Mouse (Mus musculus): ENCODE results near the gene Clint1. TPM values are rescaled to one million over a fixed set of nuclear protein-coding genes. Genes with fewer than 3 reads are reported as not detected.

The Clint1 gene
- total and polyA plus RNA-seq, 2 experiments from 2014 or later, result 27.6 to 34.5 TPM

- DNase-seq (ENCODE audit: low spot score) (no peak), ATAC-seq (ENCODE audit: low FRiP score) (no peak)
- no peaks in the 10 kb centered on the region for H3K27me3 ChIP-seq (ENCODE audit: insufficient read depth, low read length)
- H3K4me3 ChIP-seq (ENCODE audit: low read depth, low read length), result no peak overlapping the region
- TF ChIP-seq CTCF (IDR thresholded peaks at IDR 0.05), result no peak
- H3K4me2 ChIP-seq (ENCODE audit: low read depth, low read length, poor library complexity, severe bottlenecking), result no peak overlapping the region
- H3K36me3 ChIP-seq (ENCODE audit: insufficient read depth, low read length), result peaks cover 44% of the 10 kb centered on the region
- H3K9me3 ChIP-seq (ENCODE audit: low read length), result no peaks in the 10 kb centered on the region
- no peak overlapping the region for H3K9ac ChIP-seq (replicated peaks; ENCODE audit: low read length, poor library complexity, severe bottlenecking)
- 88% methylated on average over 9 of the region's 9 CpGs for WGBS
- no peaks in the 10 kb centered on the region for H3K4me1 ChIP-seq (ENCODE audit: insufficient read depth, low read length)
- H3K27ac ChIP-seq (ENCODE audit: low read depth, low read length), result no peak overlapping the region
Measured at GRCm38 (mm10) chr11:45888471-45889030, 36.7 kb downstream of the Clint1 start.

- no peak for ATAC-seq (ENCODE audit: low FRiP score)
- Histone ChIP-seq H3K4me3 (ENCODE audit: low read depth, low read length) (no peak overlapping the region), H3K36me3 (ENCODE audit: insufficient read depth, low read length) (peaks cover 57% of the 10 kb centered on the region)
Measured at GRCm38 (mm10) chr11:45889981-45890380, 38.1 kb downstream of the Clint1 start.

GRCm38 (mm10) chr11:45890423-45890822, 38.6 kb downstream of the Clint1 start:
- ATAC-seq (ENCODE audit: low FRiP score) (no peak), DNase-seq (ENCODE audit: low spot score) (no peak)
- TF ChIP-seq CTCF (IDR thresholded peaks at IDR 0.05), result no peak
- no peak overlapping the region for H3K4me3 ChIP-seq (ENCODE audit: low read depth, low read length)
- H3K9ac ChIP-seq (replicated peaks; ENCODE audit: low read length, poor library complexity, severe bottlenecking), result no peak overlapping the region
- no peaks in the 10 kb centered on the region for H3K4me1 ChIP-seq (ENCODE audit: insufficient read depth, low read length)
- no peak overlapping the region for H3K4me2 ChIP-seq (ENCODE audit: low read depth, low read length, poor library complexity, severe bottlenecking)
- no peak overlapping the region for H3K27ac ChIP-seq (ENCODE audit: low read depth, low read length)
- no peaks in the 10 kb centered on the region for H3K27me3 ChIP-seq (ENCODE audit: insufficient read depth, low read length)
- 94% methylated on average over 20 of the region's 20 CpGs for WGBS
- peaks cover 60% of the 10 kb centered on the region for H3K36me3 ChIP-seq (ENCODE audit: insufficient read depth, low read length)
- H3K9me3 ChIP-seq (ENCODE audit: low read length), result no peaks in the 10 kb centered on the region

More at GRCm38 (mm10) chr11:45889981-45890380, 38.1 kb downstream of the Clint1 start:
- Histone ChIP-seq H3K27me3 (ENCODE audit: insufficient read depth, low read length) (no peaks in the 10 kb centered on the region), H3K4me2 (ENCODE audit: low read depth, low read length, poor library complexity, severe bottlenecking) (no peak overlapping the region), H3K9me3 (ENCODE audit: low read length) (no peaks in the 10 kb centered on the region), H3K27ac (ENCODE audit: low read depth, low read length) (no peak overlapping the region), H3K4me1 (ENCODE audit: insufficient read depth, low read length) (no peaks in the 10 kb centered on the region), H3K9ac (replicated peaks; ENCODE audit: low read length, poor library complexity, severe bottlenecking) (no peak overlapping the region)
- no peak for DNase-seq (ENCODE audit: low spot score)
- TF ChIP-seq CTCF (IDR thresholded peaks at IDR 0.05), result no peak
- 81% methylated on average over 3 of the region's 3 CpGs for WGBS

GRCm38 (mm10) chr11:45892861-45893360, 41.1 kb downstream of the Clint1 start:
- no peaks in the 10 kb centered on the region for H3K9me3 ChIP-seq (ENCODE audit: low read length)
- H3K4me1 ChIP-seq (ENCODE audit: insufficient read depth, low read length), result no peaks in the 10 kb centered on the region
- no peak for TF ChIP-seq CTCF (IDR thresholded peaks at IDR 0.05)
- no peak overlapping the region for H3K4me2 ChIP-seq (ENCODE audit: low read depth, low read length, poor library complexity, severe bottlenecking)
- ATAC-seq (ENCODE audit: low FRiP score), result no peak
- no peak for DNase-seq (ENCODE audit: low spot score)
- peaks cover 53% of the 10 kb centered on the region for H3K36me3 ChIP-seq (ENCODE audit: insufficient read depth, low read length)
- H3K27ac ChIP-seq (ENCODE audit: low read depth, low read length), result no peak overlapping the region
- H3K9ac ChIP-seq (replicated peaks; ENCODE audit: low read length, poor library complexity, severe bottlenecking), result no peak overlapping the region
- no peaks in the 10 kb centered on the region for H3K27me3 ChIP-seq (ENCODE audit: insufficient read depth, low read length)
- 95% methylated on average over 5 of the region's 5 CpGs for WGBS
- no peak overlapping the region for H3K4me3 ChIP-seq (ENCODE audit: low read depth, low read length)

GRCm38 (mm10) chr11:45897392-45897791, 45.5 kb downstream of the Clint1 start:
- Histone ChIP-seq H3K4me1 (ENCODE audit: insufficient read depth, low read length) (no peaks in the 10 kb centered on the region), H3K27me3 (ENCODE audit: insufficient read depth, low read length) (no peaks in the 10 kb centered on the region), H3K36me3 (ENCODE audit: insufficient read depth, low read length) (peaks cover 29% of the 10 kb centered on the region), H3K4me2 (ENCODE audit: low read depth, low read length, poor library complexity, severe bottlenecking) (no peak overlapping the region), H3K4me3 (ENCODE audit: low read depth, low read length) (no peak overlapping the region), H3K27ac (ENCODE audit: low read depth, low read length) (no peak overlapping the region), H3K9me3 (ENCODE audit: low read length) (no peaks in the 10 kb centered on the region), H3K9ac (replicated peaks; ENCODE audit: low read length, poor library complexity, severe bottlenecking) (no peak overlapping the region)
- ATAC-seq (ENCODE audit: low FRiP score) (no peak), DNase-seq (ENCODE audit: low spot score) (no peak)
- no peak for TF ChIP-seq CTCF (IDR thresholded peaks at IDR 0.05)
- WGBS, result 85% methylated on average over 2 of the region's 2 CpGs

- H3K36me3 ChIP-seq (ENCODE audit: insufficient read depth, low read length), result peaks cover 8% of the 10 kb centered on the region; the same call in 1 of the 2 replicates
- DNase-seq (ENCODE audit: low spot score) (no peak), ATAC-seq (ENCODE audit: low FRiP score) (no peak)
- H3K4me1 ChIP-seq (ENCODE audit: insufficient read depth, low read length), result no peaks in the 10 kb centered on the region
- H3K4me3 ChIP-seq (ENCODE audit: low read depth, low read length), result no peak overlapping the region
- H3K27me3 ChIP-seq (ENCODE audit: insufficient read depth, low read length), result no peaks in the 10 kb centered on the region
- no peak overlapping the region for H3K9ac ChIP-seq (replicated peaks; ENCODE audit: low read length, poor library complexity, severe bottlenecking)
- H3K9me3 ChIP-seq (ENCODE audit: low read length), result no peaks in the 10 kb centered on the region
- TF ChIP-seq CTCF (IDR thresholded peaks at IDR 0.05), result no peak
- H3K27ac ChIP-seq (ENCODE audit: low read depth, low read length), result no peak overlapping the region
- no peak overlapping the region for H3K4me2 ChIP-seq (ENCODE audit: low read depth, low read length, poor library complexity, severe bottlenecking)
- 69% methylated on average over 11 of the region's 11 CpGs for WGBS
Measured at GRCm38 (mm10) chr11:45900233-45901015, 48.6 kb downstream of the Clint1 start.

All from midbrain, postnatal 0 days (tissue).